Mouse (Mus musculus) liver, embryonic 14.5 days (tissue): ENCODE data around the gene 4930442H23Rik.

Experiments used
- CTCF ChIP-seq: IDR thresholded peaks from 2 replicates; pipeline ENCODE4 v1.5.1; 2016; ENCODE audit warnings: antibody characterized with exemption, low read depth, control low read depth
- EP300 ChIP-seq: IDR thresholded peaks from 2 replicates; pipeline ENCODE4 v1.6.1; 2016; ENCODE audit warnings: antibody characterized with exemption, low read depth

GRCm38 (mm10) chr10:81145778-81146177 lies 37.9 kb downstream of the 4930442H23Rik start:
- TF ChIP-seq EP300 = no peak
- TF ChIP-seq CTCF = no peak
